Mouse (Mus musculus): ENCODE results near the gene Obp2a.

DNA sequence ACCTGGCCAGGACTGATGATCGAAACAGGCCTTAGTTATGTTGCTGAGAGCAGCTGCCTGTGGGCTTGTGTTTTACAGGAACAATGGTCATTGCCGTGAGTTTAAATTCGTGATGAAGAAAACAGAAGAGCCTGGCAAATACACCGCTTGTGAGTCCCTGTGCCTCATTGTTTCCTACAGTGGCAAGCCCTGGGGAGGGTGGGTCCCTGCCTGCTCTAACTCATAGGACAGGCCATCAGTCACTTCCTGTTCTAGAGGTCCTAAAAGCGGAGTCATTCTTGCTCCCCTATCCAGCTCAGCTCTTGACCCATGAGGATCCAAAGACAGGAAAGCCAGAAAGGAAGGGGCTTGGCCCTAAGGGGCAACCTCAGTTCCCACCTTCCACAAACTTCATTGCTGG lies 1.2 kb downstream of the Obp2a start:
- TF ChIP-seq POLR2A (IDR thresholded peaks at IDR 0.05; ENCODE audit: low read depth, low read length), result no peak
- TF ChIP-seq CTCF (IDR thresholded peaks at IDR 0.05; ENCODE audit: borderline replicate concordance, insufficient read depth, low read length), result no peak

Data from embryonic fibroblast, embryonic 13.5 days (primary cell).